Mouse (Mus musculus) heart, embryonic 13.5 days (tissue): ENCODE measurements around the gene Prrg1. TPM values are rescaled to one million over a fixed set of nuclear protein-coding genes. Genes with fewer than 3 reads are reported as not detected.
"Not testable (repeated sequence)": the region's sequence is repeated elsewhere in the genome, so short reads cannot be mapped to it uniquely, and the experiment has no call there.

ENCODE experiments used
- ATAC-seq: fragments of 200-750 bp; cut with Nextera tagmentation; 2 replicates; pipeline ENCODE4 v1.8.0; 2017; ENCODE audit warnings: moderate TSS enrichment; ENCODE audit not compliant: insufficient number of reproducible peaks, low FRiP score, low TSS enrichment; ENCODE audit errors: extremely low read depth
- H3K27ac ChIP-seq: fragments of 300-500 bp; sonication (generic); replicated peaks from 2 replicates; pipeline ENCODE4 v1.5.1; 2015; ENCODE audit warnings: moderate library complexity, mild to moderate bottlenecking, inconsistent platforms
- H3K27me3 ChIP-seq: fragments of 300-500 bp; sonication (generic); replicated peaks from 2 replicates; pipeline ENCODE4 v1.6.1; 2015; ENCODE audit warnings: mild to moderate bottlenecking, inconsistent platforms
- H3K36me3 ChIP-seq: fragments of 300-500 bp; sonication (generic); 2 replicates; pipeline ENCODE4 v1.6.1; 2015; ENCODE audit warnings: mild to moderate bottlenecking, inconsistent platforms
- H3K4me1 ChIP-seq: fragments of 300-500 bp; sonication (generic); 2 replicates; pipeline ENCODE4 v1.6.1; 2015; ENCODE audit warnings: inconsistent platforms
- H3K4me2 ChIP-seq: fragments of 300-500 bp; sonication (generic); 2 replicates; pipeline ENCODE4 v1.6.1; 2015; ENCODE audit warnings: inconsistent platforms, mild to moderate bottlenecking, moderate library complexity
- H3K4me3 ChIP-seq: fragments of 300-500 bp; sonication (generic); 2 replicates; pipeline ENCODE4 v1.5.1; 2015; ENCODE audit warnings: moderate library complexity, mild to moderate bottlenecking, inconsistent platforms
- H3K9ac ChIP-seq: fragments of 300-500 bp; sonication (generic); 2 replicates; pipeline ENCODE4 v1.6.1; 2015; ENCODE audit warnings: inconsistent platforms, mild to moderate bottlenecking, moderate library complexity
- H3K9me3 ChIP-seq: fragments of 300-500 bp; sonication (generic); 2 replicates; pipeline ENCODE4 v1.6.1; 2016; ENCODE audit warnings: inconsistent platforms
- WGBS: fragments of 180-500 bp; shearing (Covaris S2); methylation state at CpG from one replicate; pipeline ENCODE4 v1.1.7; 2015; ENCODE audit warnings: mixed read lengths; 5-methylcytosine and 5-hydroxymethylcytosine counted together
- polyA plus RNA-seq: library from polyadenylated mRNA; unstranded; fragments of >200 nt; fragmentation: Nextera tagmentation; extraction: Ambion mirVana; gene quantifications from 2 replicates; pipeline ENCODE4 v1.2.1, GENCODE M21; 2015

Gene Prrg1
- polyA plus RNA-seq, 1 experiment from 2014 or later = 5.0 TPM

- Histone ChIP-seq H3K27ac (no peak overlapping the region), H3K4me2 (no peak overlapping the region), H3K27me3 (no peaks in the 10 kb centered on the region), H3K4me1 (no peaks in the 10 kb centered on the region), H3K9me3 (no peaks in the 10 kb centered on the region), H3K4me3 (no peak overlapping the region), H3K9ac (no peak overlapping the region), H3K36me3 (no peaks in the 10 kb centered on the region; the same call in 1 of the 2 replicates)
- no peak for ATAC-seq
- WGBS = 83% methylated on average over 2 of the region's 2 CpGs
Measured at GRCm38 (mm10) chrX:78482987-78483386, 100.7 kb downstream of the Prrg1 start.

- Histone ChIP-seq H3K4me3 (no peak overlapping the region), H3K36me3 (no peaks in the 10 kb centered on the region; the same call in 1 of the 2 replicates), H3K27ac (no peak overlapping the region), H3K4me1 (no peaks in the 10 kb centered on the region), H3K27me3 (no peaks in the 10 kb centered on the region), H3K9ac (no peak overlapping the region), H3K9me3 (no peaks in the 10 kb centered on the region), H3K4me2 (no peak overlapping the region)
- no peak for ATAC-seq
- WGBS = 60% methylated on average over 3 of the region's 3 CpGs
Measured at GRCm38 (mm10) chrX:78479710-78480109, 104.0 kb downstream of the Prrg1 start.

GRCm38 (mm10) chrX:78434357-78434756 is 149.3 kb downstream of the Prrg1 start:
- no peaks in the 10 kb centered on the region for H3K4me1 ChIP-seq
- H3K27ac ChIP-seq = no peak overlapping the region
- H3K9me3 ChIP-seq = no peaks in the 10 kb centered on the region
- H3K4me2 ChIP-seq = no peak overlapping the region
- no peak overlapping the region for H3K4me3 ChIP-seq
- WGBS = 56% methylated on average over 4 of the region's 6 CpGs
- no peaks in the 10 kb centered on the region for H3K27me3 ChIP-seq
- H3K9ac ChIP-seq = no peak overlapping the region
- H3K36me3 ChIP-seq = no peaks in the 10 kb centered on the region
- ATAC-seq = no peak

GRCm38 (mm10) chrX:78403346-78403745 is 180.3 kb downstream of the Prrg1 start:
- not testable (repeated sequence) for H3K4me1 ChIP-seq, H3K27ac ChIP-seq, H3K27me3 ChIP-seq, H3K9ac ChIP-seq, H3K4me3 ChIP-seq, H3K9me3 ChIP-seq, H3K36me3 ChIP-seq, ATAC-seq, H3K4me2 ChIP-seq
- 72% methylated on average over 2 of the region's 2 CpGs for WGBS

Other genes starting within 250 kb of the Prrg1 start
- gene 4930480E11Rik, start 214.3 kb downstream of the Prrg1 start, polyA plus RNA-seq = not detected in 2 replicates
- gene Fam47c, start 153.9 kb upstream of the Prrg1 start, polyA plus RNA-seq = not detected in 2 replicates